Mouse (Mus musculus): ENCODE data around the gene 6030445D17Rik.

- TF ChIP-seq CTCF (IDR thresholded peaks at IDR 0.05; ENCODE audit: control insufficient read depth, insufficient read depth, insufficient read length) (no peak), MAX (IDR thresholded peaks at IDR 0.05) (no peak), MYOG (IDR thresholded peaks at IDR 0.05; ENCODE audit: control insufficient read depth, extremely low read depth, insufficient read length) (no peak), MYOD1 (IDR thresholded peaks at IDR 0.05; ENCODE audit: control insufficient read depth, insufficient read length, low read depth) (no peak)
Observed at GRCm38 (mm10) chr4:136505426-136506215, 43.6 kb downstream of the 6030445D17Rik start.
